Mouse (Mus musculus) CD8-positive naive resting alpha-beta T cell, adult 2 months (primary cell): ENCODE results near the gene Defb20.

ENCODE experiments used
- DNase-seq, 2 experiments: peaks; one replicate each; pipeline ENCODE4 v3.0.0; 2022; ENCODE audit warnings: low read depth in 2 of 2, low spot score in 2 of 2

The Defb20 gene

GRCm38 (mm10) chr2:152498020-152498419 is 21.2 kb downstream of the Defb20 start:
- DNase-seq: no peak

- no peak for DNase-seq
Measured at GRCm38 (mm10) chr2:152500204-152500862, 23.5 kb downstream of the Defb20 start.

- DNase-seq: no peak
Measured at GRCm38 (mm10) chr2:152500863-152501229, 24.0 kb downstream of the Defb20 start.

GRCm38 (mm10) chr2:152503950-152504349 is 27.1 kb downstream of the Defb20 start:
- DNase-seq: no peak

GRCm38 (mm10) chr2:152511592-152511991 is 34.7 kb downstream of the Defb20 start, which contains the start of gene Defb26:
Defb26 (minus strand) TSS chr2:152511692.
- DNase-seq: no peak

- no peak for DNase-seq
Measured at GRCm38 (mm10) chr2:152516084-152516483, 39.2 kb downstream of the Defb20 start.

DNA sequence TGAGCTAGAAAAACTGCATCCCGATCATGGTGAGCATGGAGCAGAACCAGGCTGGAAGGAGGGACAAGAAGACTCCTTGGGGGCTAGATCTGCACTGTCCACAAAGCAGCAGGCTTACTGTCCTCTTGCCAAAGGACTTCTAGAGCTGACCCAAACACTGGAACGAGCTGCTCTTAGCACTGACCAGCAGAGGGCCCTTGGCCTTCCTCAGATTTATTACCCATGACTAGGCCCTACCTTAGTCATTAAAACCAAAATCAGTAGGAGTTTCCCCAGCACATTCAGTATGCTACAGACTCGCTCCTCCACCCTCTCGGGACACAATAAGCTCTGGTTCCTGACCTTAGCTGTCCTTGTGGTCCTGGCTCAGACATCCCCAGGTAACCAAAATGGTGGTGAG is 41.1 kb downstream of the Defb20 start, which contains the start of gene Defb28:
Gene Defb28, plus strand, starts transcription at position 275 of the 400 bp plus-strand sequence.
- no peak for DNase-seq
